Mouse (Mus musculus) forebrain, embryonic 13.5 days (tissue): Measurements from ENCODE around the gene Hamp2. TPM values are rescaled to one million over a fixed set of nuclear protein-coding genes. Genes with fewer than 3 reads are reported as not detected.
"Not testable (repeated sequence)": the region's sequence is repeated elsewhere in the genome, so short reads cannot be mapped to it uniquely, and the experiment has no call there.

Experiments used
- ATAC-seq: fragments of 200-750 bp; cut with Nextera tagmentation; 2 replicates; pipeline ENCODE4 v1.8.0; 2017
- H3K27ac ChIP-seq: fragments of 300-500 bp; sonication (generic); 2 replicates; pipeline ENCODE4 v1.5.1; 2015; ENCODE audit warnings: inconsistent platforms, mild to moderate bottlenecking, moderate library complexity
- H3K27me3 ChIP-seq: fragments of 300-500 bp; sonication (generic); 2 replicates; pipeline ENCODE4 v1.6.1; 2015; ENCODE audit warnings: mild to moderate bottlenecking, inconsistent platforms
- H3K36me3 ChIP-seq: fragments of 300-500 bp; sonication (generic); 2 replicates; pipeline ENCODE4 v1.6.1; 2015; ENCODE audit warnings: mild to moderate bottlenecking, inconsistent platforms; ENCODE audit not compliant: poor library complexity, severe bottlenecking
- H3K4me1 ChIP-seq: fragments of 300-500 bp; sonication (generic); 2 replicates; pipeline ENCODE4 v1.6.1; 2015; ENCODE audit warnings: inconsistent platforms
- H3K4me2 ChIP-seq: fragments of 300-500 bp; sonication (generic); 2 replicates; pipeline ENCODE4 v1.6.1; 2015; ENCODE audit warnings: inconsistent platforms, mild to moderate bottlenecking, moderate library complexity
- H3K4me3 ChIP-seq: fragments of 300-500 bp; sonication (generic); 2 replicates; pipeline ENCODE4 v1.5.1; 2015; ENCODE audit warnings: mild to moderate bottlenecking, inconsistent platforms
- H3K9ac ChIP-seq: fragments of 300-500 bp; sonication (generic); 2 replicates; pipeline ENCODE4 v1.6.1; 2015; ENCODE audit warnings: mild to moderate bottlenecking, inconsistent platforms
- H3K9me3 ChIP-seq: fragments of 300-500 bp; sonication (generic); replicated peaks from 2 replicates; pipeline ENCODE4 v1.6.1; 2016; ENCODE audit warnings: inconsistent platforms
- WGBS: fragments of 180-500 bp; shearing (Covaris S2); methylation state at CpG from one replicate; pipeline ENCODE4 v1.1.7; 2015; 5-methylcytosine and 5-hydroxymethylcytosine counted together
- polyA plus RNA-seq: library from polyadenylated mRNA; unstranded; fragments of >200 nt; fragmentation: Nextera tagmentation; extraction: Ambion mirVana; gene quantifications from 2 replicates; pipeline ENCODE4 v1.2.1, GENCODE M21; 2015

The Hamp2 gene
- polyA plus RNA-seq: not detected in 2 replicates

- ATAC-seq, H3K27me3 ChIP-seq, H3K36me3 ChIP-seq, H3K4me1 ChIP-seq, H3K4me3 ChIP-seq, H3K27ac ChIP-seq, H3K9ac ChIP-seq, H3K9me3 ChIP-seq, H3K4me2 ChIP-seq: not testable (repeated sequence)
- 92% methylated on average over 2 of the region's 2 CpGs for WGBS
Observed at GRCm38 (mm10) chr7:30924581-30924980, at the start of gene Hamp2. TSS of gene Hamp2 (minus strand) at chr7:30924681.

- under 1% methylated on average over 36 of the region's 37 CpGs for WGBS
- H3K4me2 ChIP-seq: peak within 1 kb of the TSS; percentile 75
- peaks cover 14% of the 10 kb centered on the region for H3K27me3 ChIP-seq
- H3K4me1 ChIP-seq: peaks cover 11% of the 10 kb centered on the region
- H3K36me3 ChIP-seq: peaks cover 5% of the 10 kb centered on the region; the same call in 1 of the 2 replicates
- H3K9me3 ChIP-seq: no peaks in the 10 kb centered on the region
- ATAC-seq: peak; percentile 88
- H3K9ac ChIP-seq: peak within 1 kb of the TSS; percentile 68
- H3K4me3 ChIP-seq: peak within 1 kb of the TSS; percentile 43
- no peak within 1 kb of the TSS for H3K27ac ChIP-seq
Observed at GRCm38 (mm10) chr7:30973501-30974289, 49.2 kb upstream of the Hamp2 start, which contains the start of gene Fam187b. TSS of gene Fam187b (plus strand) at chr7:30973790.

- Histone ChIP-seq H3K9ac (peak within 1 kb of the TSS; percentile 68), H3K9me3 (no peaks in the 10 kb centered on the region), H3K27me3 (peaks cover 14% of the 10 kb centered on the region), H3K4me2 (peak within 1 kb of the TSS; percentile 75), H3K4me1 (peaks cover 11% of the 10 kb centered on the region), H3K27ac (no peak within 1 kb of the TSS), H3K36me3 (peaks cover 5% of the 10 kb centered on the region; the same call in 1 of the 2 replicates), H3K4me3 (peak within 1 kb of the TSS; percentile 43)
- peak; percentile 67 for ATAC-seq
- under 1% methylated on average over 19 of the region's 19 CpGs for WGBS
Observed at GRCm38 (mm10) chr7:30973251-30973500, 48.7 kb upstream of the Hamp2 start, which contains the start of gene Lsr. TSS of gene Lsr (minus strand) at chr7:30973464.

- Histone ChIP-seq H3K36me3 (peaks cover 5% of the 10 kb centered on the region; the same call in 1 of the 2 replicates), H3K9me3 (no peaks in the 10 kb centered on the region), H3K4me1 (peaks cover 11% of the 10 kb centered on the region), H3K27ac (no peak overlapping the region), H3K9ac (peak overlapping the region; percentile 68), H3K4me3 (peak overlapping the region; percentile 43), H3K27me3 (peaks cover 14% of the 10 kb centered on the region), H3K4me2 (peak overlapping the region; percentile 75)
- ATAC-seq: peak; percentile 44
- 3% methylated on average over 41 of the region's 41 CpGs for WGBS
Observed at GRCm38 (mm10) chr7:30972426-30973250, 48.2 kb upstream of the Hamp2 start.

GRCm38 (mm10) chr7:30971901-30972300 lies 47.4 kb upstream of the Hamp2 start:
- no peak overlapping the region for H3K27ac ChIP-seq
- peaks cover 11% of the 10 kb centered on the region for H3K4me1 ChIP-seq
- H3K9me3 ChIP-seq: no peaks in the 10 kb centered on the region
- peaks cover 14% of the 10 kb centered on the region for H3K27me3 ChIP-seq
- 94% methylated on average over 15 of the region's 15 CpGs for WGBS
- no peak for ATAC-seq
- H3K36me3 ChIP-seq: peaks cover 5% of the 10 kb centered on the region; the same call in 1 of the 2 replicates
- H3K4me3 ChIP-seq: no peak overlapping the region; the same call in 1 of the 2 replicates
- peak overlapping the region; percentile 75 for H3K4me2 ChIP-seq
- no peak overlapping the region for H3K9ac ChIP-seq

- H3K27ac ChIP-seq: no peak overlapping the region
- no peak overlapping the region for H3K9ac ChIP-seq
- no peaks in the 10 kb centered on the region for H3K9me3 ChIP-seq
- ATAC-seq: no peak
- no peak overlapping the region for H3K4me3 ChIP-seq
- no peak overlapping the region for H3K4me2 ChIP-seq
- peaks cover 14% of the 10 kb centered on the region for H3K27me3 ChIP-seq
- H3K4me1 ChIP-seq: peaks cover 11% of the 10 kb centered on the region
- 95% methylated on average over 4 of the region's 4 CpGs for WGBS
- H3K36me3 ChIP-seq: peaks cover 5% of the 10 kb centered on the region; the same call in 1 of the 2 replicates
Observed at GRCm38 (mm10) chr7:30969174-30969573, 44.7 kb upstream of the Hamp2 start.

GRCm38 (mm10) chr7:30968611-30969010 lies 44.1 kb upstream of the Hamp2 start:
- no peak overlapping the region for H3K4me2 ChIP-seq
- H3K27me3 ChIP-seq: peaks cover 13% of the 10 kb centered on the region
- H3K27ac ChIP-seq: no peak overlapping the region
- H3K36me3 ChIP-seq: peaks cover 5% of the 10 kb centered on the region; the same call in 1 of the 2 replicates
- WGBS: 91% methylated on average over 8 of the region's 8 CpGs
- no peaks in the 10 kb centered on the region for H3K9me3 ChIP-seq
- H3K4me3 ChIP-seq: no peak overlapping the region
- no peak for ATAC-seq
- H3K4me1 ChIP-seq: peaks cover 8% of the 10 kb centered on the region
- H3K9ac ChIP-seq: no peak overlapping the region

GRCm38 (mm10) chr7:30966657-30967056 lies 42.2 kb upstream of the Hamp2 start:
- WGBS: 74% methylated on average over 3 of the region's 3 CpGs
- ATAC-seq: no peak
- Histone ChIP-seq H3K27ac (no peak overlapping the region), H3K27me3 (no peaks in the 10 kb centered on the region), H3K4me1 (no peaks in the 10 kb centered on the region), H3K4me2 (no peak overlapping the region), H3K4me3 (no peak overlapping the region), H3K9me3 (no peaks in the 10 kb centered on the region), H3K36me3 (peaks cover 10% of the 10 kb centered on the region; the same call in 1 of the 2 replicates), H3K9ac (no peak overlapping the region)

GRCm38 (mm10) chr7:30965677-30966076 lies 41.2 kb upstream of the Hamp2 start:
- no peaks in the 10 kb centered on the region for H3K27me3 ChIP-seq
- H3K4me2 ChIP-seq: no peak overlapping the region
- H3K9me3 ChIP-seq: no peaks in the 10 kb centered on the region
- ATAC-seq: no peak
- peaks cover 8% of the 10 kb centered on the region; the same call in 1 of the 2 replicates for H3K36me3 ChIP-seq
- H3K4me1 ChIP-seq: no peaks in the 10 kb centered on the region
- 69% methylated on average over 14 of the region's 14 CpGs for WGBS
- no peak overlapping the region for H3K9ac ChIP-seq
- H3K27ac ChIP-seq: no peak overlapping the region
- no peak overlapping the region for H3K4me3 ChIP-seq

- Histone ChIP-seq H3K27ac (no peak overlapping the region), H3K9ac (no peak overlapping the region), H3K4me3 (no peak overlapping the region), H3K36me3 (0 out of 2 replicates have a peak, but pooled peaks cover 5% of the 10 kb centered on the region), H3K4me1 (no peaks in the 10 kb centered on the region), H3K27me3 (no peaks in the 10 kb centered on the region), H3K4me2 (no peak overlapping the region), H3K9me3 (no peaks in the 10 kb centered on the region)
- ATAC-seq: no peak
- 94% methylated on average over 7 of the region's 7 CpGs for WGBS
Observed at GRCm38 (mm10) chr7:30964366-30964765, 39.9 kb upstream of the Hamp2 start.

- WGBS: 90% methylated on average over 5 of the region's 5 CpGs
- no peak for ATAC-seq
Observed at GRCm38 (mm10) chr7:30962862-30963261, 38.4 kb upstream of the Hamp2 start.

GRCm38 (mm10) chr7:30959786-30960349 lies 35.4 kb upstream of the Hamp2 start:
- H3K27ac ChIP-seq: no peak overlapping the region
- H3K4me1 ChIP-seq: peaks cover 21% of the 10 kb centered on the region
- WGBS: 88% methylated on average over 6 of the region's 6 CpGs
- no peak overlapping the region for H3K4me2 ChIP-seq
- no peak overlapping the region for H3K9ac ChIP-seq
- peaks cover 21% of the 10 kb centered on the region for H3K36me3 ChIP-seq
- no peaks in the 10 kb centered on the region for H3K27me3 ChIP-seq
- no peaks in the 10 kb centered on the region for H3K9me3 ChIP-seq
- H3K4me3 ChIP-seq: no peak overlapping the region
- ATAC-seq: no peak

More at GRCm38 (mm10) chr7:30962862-30963261, 38.4 kb upstream of the Hamp2 start:
- no peak overlapping the region for H3K4me2 ChIP-seq
- H3K27me3 ChIP-seq: no peaks in the 10 kb centered on the region
- no peak overlapping the region for H3K4me3 ChIP-seq
- H3K9ac ChIP-seq: no peak overlapping the region
- no peaks in the 10 kb centered on the region for H3K9me3 ChIP-seq
- peaks cover 10% of the 10 kb centered on the region for H3K4me1 ChIP-seq
- no peak overlapping the region for H3K27ac ChIP-seq
- H3K36me3 ChIP-seq: peaks cover 16% of the 10 kb centered on the region; the same call in 1 of the 2 replicates
